Mouse (Mus musculus): Measurements from ENCODE around the gene Col9a2.
"Not testable (repeated sequence)": the region's sequence is repeated elsewhere in the genome, so short reads cannot be mapped to it uniquely, and the experiment has no call there.

Gene Col9a2

GRCm38 (mm10) chr4:121021911-121022310 is 17.3 kb upstream of the Col9a2 start:
- in situ Hi-C loops (cut with MboI, MseI) = no loop called here

GRCm38 (mm10) chr4:121023464-121023863 is 15.7 kb upstream of the Col9a2 start:
- in situ Hi-C loops (cut with MboI, MseI) = no loop called here

- in situ Hi-C loops (cut with MboI, MseI) = no loop called here
Measured at GRCm38 (mm10) chr4:121023941-121024340, 15.2 kb upstream of the Col9a2 start.

- in situ Hi-C loops (cut with MboI, MseI) = no loop called here
Measured at GRCm38 (mm10) chr4:121025681-121026080, 13.5 kb upstream of the Col9a2 start.

- in situ Hi-C loops (cut with MboI, MseI) = no loop called here
Measured at GRCm38 (mm10) chr4:121028146-121028545, 11.0 kb upstream of the Col9a2 start.

- in situ Hi-C loops (cut with MboI, MseI) = no loop called here
Measured at GRCm38 (mm10) chr4:121028659-121029392, 10.4 kb upstream of the Col9a2 start.

GRCm38 (mm10) chr4:121029632-121030031 is 9.6 kb upstream of the Col9a2 start:
- in situ Hi-C loops (cut with MboI, MseI) = loop anchor here (5.0 kb wide), 1 partner anchor 42 kb away; no protein-coding TSS in a partner anchor

GRCm38 (mm10) chr4:121031440-121031839 is 7.7 kb upstream of the Col9a2 start:
- in situ Hi-C loops (cut with MboI, MseI) = loop anchor here (5.0 kb wide), 1 partner anchor 44 kb away; no protein-coding TSS in a partner anchor

- in situ Hi-C loops (cut with MboI, MseI) = loop anchor here (5.0 kb wide), 1 partner anchor 46 kb away; no protein-coding TSS in a partner anchor
Measured at GRCm38 (mm10) chr4:121033006-121033405, 6.2 kb upstream of the Col9a2 start.

- in situ Hi-C loops (cut with MboI, MseI) = no loop called here
Measured at GRCm38 (mm10) chr4:121040323-121040722, 1.1 kb downstream of the Col9a2 start.

GRCm38 (mm10) chr4:121040897-121041671 is 1.9 kb downstream of the Col9a2 start:
- in situ Hi-C loops (cut with MboI, MseI) = no loop called here

- in situ Hi-C loops (cut with MboI, MseI) = no loop called here
Measured at GRCm38 (mm10) chr4:121042472-121042871, 3.3 kb downstream of the Col9a2 start.

- in situ Hi-C loops (cut with MboI, MseI) = no loop called here
Measured at GRCm38 (mm10) chr4:121042946-121043345, 3.8 kb downstream of the Col9a2 start.

GRCm38 (mm10) chr4:121051863-121052262 is 12.7 kb downstream of the Col9a2 start:
- in situ Hi-C loops (cut with MboI, MseI) = no loop called here

- in situ Hi-C loops (cut with MboI, MseI) = no loop called here
Measured at GRCm38 (mm10) chr4:121052454-121053323, 13.5 kb downstream of the Col9a2 start.

GRCm38 (mm10) chr4:121056342-121056741 is 17.2 kb downstream of the Col9a2 start:
- in situ Hi-C loops (cut with MboI, MseI) = no loop called here

GRCm38 (mm10) chr4:121057032-121057431 is 17.8 kb downstream of the Col9a2 start:
- in situ Hi-C loops (cut with MboI, MseI) = no loop called here

GRCm38 (mm10) chr4:121059218-121059617 is 20.0 kb downstream of the Col9a2 start:
- in situ Hi-C loops (cut with MboI, MseI) = not testable (repeated sequence)

GRCm38 (mm10) chr4:121065336-121065735 is 26.2 kb downstream of the Col9a2 start:
- in situ Hi-C loops (cut with MboI, MseI) = no loop called here

GRCm38 (mm10) chr4:121074250-121074649 is 35.1 kb downstream of the Col9a2 start:
- in situ Hi-C loops (cut with MboI, MseI) = no loop called here

GRCm38 (mm10) chr4:121077915-121078646 is 38.9 kb downstream of the Col9a2 start:
- in situ Hi-C loops (cut with MboI, MseI) = no loop called here
